Mouse (Mus musculus) bone marrow, adult 2 months (tissue): ENCODE measurements around the gene Atg4a-ps.

Experiments
- CTCF ChIP-seq: fragments of 200-500 bp; IDR thresholded peaks from 2 replicates; pipeline ENCODE4 v1.5.1; 2011; ENCODE audit warnings: low read length, control low read depth; ENCODE audit not compliant: control insufficient read depth, insufficient read depth
- POLR2A ChIP-seq: fragments of 200-500 bp; IDR thresholded peaks from 2 replicates; pipeline ENCODE4 v1.6.1; 2011; ENCODE audit warnings: low read depth, mild to moderate bottlenecking, control low read depth, low read length, borderline replicate concordance; ENCODE audit not compliant: control insufficient read depth

DNA sequence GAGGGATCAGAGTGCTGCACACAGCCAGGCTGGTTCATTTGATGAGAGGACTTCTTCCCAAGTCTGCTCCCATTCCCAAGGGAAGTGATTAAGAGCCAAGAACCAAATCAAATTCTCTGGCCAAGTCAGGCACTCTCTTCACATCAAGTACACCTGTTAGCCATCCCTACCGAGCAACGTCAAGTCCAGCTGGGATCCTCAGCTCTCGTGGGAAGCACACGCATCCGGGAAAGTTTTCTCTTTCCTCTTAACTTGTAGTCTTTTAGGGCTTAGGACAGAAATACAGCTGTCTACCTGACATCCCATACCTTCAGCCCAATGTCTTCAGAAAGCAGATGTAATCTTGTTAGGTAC, 38.1 kb upstream of the Atg4a-ps start:
- TF ChIP-seq CTCF = no peak
- no peak for TF ChIP-seq POLR2A
